Mouse (Mus musculus) brain, embryonic 18.5 days (tissue): ENCODE data around the gene Mlh3.
A peak's percentile ranks its signal among the peaks of the same experiment; 100 is the strongest.

ENCODE experiments used
- DNase-seq: peaks from one replicate; pipeline ENCODE4 v3.0.0-alpha.2; 2012; ENCODE audit warnings: low read depth, low spot score

Mlh3 gene

DNA sequence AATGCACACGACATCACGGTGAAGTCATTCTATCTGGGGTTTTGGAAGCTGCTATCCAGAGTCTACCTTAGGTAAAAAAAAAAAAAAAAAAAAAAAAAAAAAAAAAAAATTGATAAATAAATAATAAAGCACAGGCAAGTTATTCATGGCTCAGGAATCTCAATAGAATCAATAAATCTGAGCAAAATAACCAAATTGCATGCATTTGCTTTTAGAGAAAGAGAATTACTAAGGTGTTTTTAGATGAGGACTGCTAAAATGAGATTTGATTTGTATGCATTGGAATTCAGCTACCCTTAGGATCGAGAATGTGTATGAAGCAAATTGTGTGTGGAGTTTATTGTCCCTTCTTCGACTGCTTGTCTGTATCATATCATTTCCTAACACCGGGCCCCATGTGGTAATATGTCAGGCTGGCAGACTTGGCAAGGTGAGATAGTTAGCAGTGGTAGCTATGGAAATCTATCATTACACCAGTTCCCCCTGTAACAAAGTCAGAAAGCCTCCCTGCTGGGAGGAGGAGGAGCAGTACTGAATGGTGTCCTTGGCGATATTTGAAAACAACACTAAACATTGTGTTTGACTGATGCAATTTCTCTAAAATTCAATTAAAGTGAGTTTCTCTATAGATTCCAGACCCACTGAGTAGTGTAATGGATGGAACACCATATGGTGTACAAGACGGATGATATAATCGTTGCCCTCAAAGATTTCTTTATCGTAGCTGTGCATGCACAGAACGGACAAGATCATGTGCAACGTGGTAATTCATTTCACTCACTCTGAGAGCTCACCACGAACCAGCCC is 10.6 kb upstream of the Mlh3 start:
- no peak for DNase-seq

GRCm38 (mm10) chr12:85280105-85280844 is 9.9 kb upstream of the Mlh3 start:
- peak; percentile 89 for DNase-seq

- DNase-seq = no peak
These were observed 9.1 kb upstream of the Mlh3 start for GRCm38 (mm10) chr12:85279396-85280080.

- no peak for DNase-seq
These were observed 8.5 kb upstream of the Mlh3 start for GRCm38 (mm10) chr12:85278919-85279318.

GRCm38 (mm10) chr12:85276273-85276672 is 5.9 kb upstream of the Mlh3 start:
- no peak for DNase-seq

DNA sequence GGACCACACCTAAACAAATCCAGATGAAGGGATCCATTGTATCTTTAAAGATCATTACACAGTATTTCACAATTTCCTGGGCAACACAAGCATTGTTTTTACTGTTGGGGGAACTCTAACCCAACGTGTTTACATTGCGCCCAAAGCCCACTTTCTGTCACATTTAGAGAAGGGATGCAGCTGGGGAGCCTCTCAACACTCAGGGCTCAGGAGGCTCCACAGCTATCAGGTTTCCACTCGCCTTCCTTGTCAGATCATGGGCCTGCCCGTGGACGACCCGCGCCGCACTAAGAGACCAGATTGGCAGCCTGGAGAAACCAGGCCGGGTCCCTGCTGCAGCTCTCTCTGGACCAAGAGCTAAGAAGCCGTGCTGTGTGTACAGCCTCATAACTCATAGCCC is 3.1 kb upstream of the Mlh3 start:
- no peak for DNase-seq

- DNase-seq = no peak
These were observed 1.4 kb upstream of the Mlh3 start for GRCm38 (mm10) chr12:85271843-85272206.

GRCm38 (mm10) chr12:85271132-85271842 is 888 bp upstream of the Mlh3 start:
- no peak for DNase-seq

- no peak for DNase-seq
These were observed 578 bp downstream of the Mlh3 start for GRCm38 (mm10) chr12:85269821-85270220.

DNA sequence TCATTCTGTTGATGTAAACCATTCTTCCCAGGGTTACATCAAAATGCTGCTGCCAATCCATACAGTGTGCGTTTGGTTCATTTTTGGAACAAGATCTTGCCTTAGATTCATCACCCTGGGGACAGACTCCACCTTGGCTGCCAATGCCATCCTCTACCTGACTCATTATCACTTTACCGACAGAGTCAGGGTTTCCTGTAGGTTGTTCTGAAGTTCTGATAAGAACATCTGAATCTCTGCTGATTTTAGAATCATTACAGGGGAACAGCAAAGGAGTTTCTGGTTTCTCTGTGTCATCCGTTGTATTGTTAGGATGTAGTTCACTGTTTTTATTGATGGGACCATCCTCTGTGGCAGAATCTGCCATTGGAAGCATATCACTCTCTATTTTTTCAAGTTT is 4.2 kb downstream of the Mlh3 start:
- DNase-seq = no peak

DNA sequence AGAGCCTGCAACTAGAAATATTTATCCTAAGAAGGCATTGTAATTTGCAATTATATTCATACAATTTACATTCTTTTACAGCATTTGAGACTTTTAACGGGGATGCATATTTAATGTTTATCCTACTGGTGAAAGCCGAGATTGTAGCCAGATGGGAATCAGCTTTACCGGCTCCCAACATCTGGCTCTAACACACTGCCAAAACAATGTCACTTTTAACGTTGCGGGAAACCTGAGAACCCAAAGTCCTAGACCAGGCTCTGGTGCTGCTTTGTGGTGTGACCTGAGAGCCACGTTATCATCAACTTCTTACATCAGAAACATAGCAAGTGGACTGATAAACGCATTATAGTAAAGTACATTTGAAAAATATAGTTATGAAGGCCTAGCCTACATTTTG is 5.5 kb downstream of the Mlh3 start:
- no peak for DNase-seq

GRCm38 (mm10) chr12:85264531-85264930 is 5.9 kb downstream of the Mlh3 start:
- DNase-seq = no peak

GRCm38 (mm10) chr12:85263190-85263589 is 7.2 kb downstream of the Mlh3 start:
- no peak for DNase-seq

- no peak for DNase-seq
These were observed 7.9 kb downstream of the Mlh3 start for GRCm38 (mm10) chr12:85262489-85262888.

- no peak for DNase-seq
These were observed 13.3 kb downstream of the Mlh3 start for GRCm38 (mm10) chr12:85257008-85257639.

GRCm38 (mm10) chr12:85256074-85256751 is 14.2 kb downstream of the Mlh3 start:
- DNase-seq = no peak

GRCm38 (mm10) chr12:85252083-85252482 is 18.3 kb downstream of the Mlh3 start:
- DNase-seq = no peak

DNA sequence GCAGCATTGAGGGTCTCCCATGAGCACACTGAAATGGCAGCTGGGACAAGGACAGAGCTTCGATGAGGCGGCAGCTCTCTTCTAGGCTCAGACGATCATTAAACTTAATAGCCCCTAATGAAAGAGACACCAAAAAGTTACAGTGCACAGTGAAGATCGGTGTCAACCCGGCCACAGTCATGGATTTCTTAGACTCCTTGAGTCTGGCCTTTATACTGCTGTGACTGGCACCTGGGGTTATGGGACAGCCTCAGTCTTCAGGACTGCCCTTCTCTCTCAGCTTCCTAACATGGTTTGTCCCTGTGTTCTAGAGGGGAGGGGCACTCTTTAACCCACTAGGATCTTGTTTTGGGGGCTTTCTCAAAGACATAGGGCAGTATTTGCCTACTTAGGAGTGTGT is 32.8 kb downstream of the Mlh3 start:
- no peak for DNase-seq

DNA sequence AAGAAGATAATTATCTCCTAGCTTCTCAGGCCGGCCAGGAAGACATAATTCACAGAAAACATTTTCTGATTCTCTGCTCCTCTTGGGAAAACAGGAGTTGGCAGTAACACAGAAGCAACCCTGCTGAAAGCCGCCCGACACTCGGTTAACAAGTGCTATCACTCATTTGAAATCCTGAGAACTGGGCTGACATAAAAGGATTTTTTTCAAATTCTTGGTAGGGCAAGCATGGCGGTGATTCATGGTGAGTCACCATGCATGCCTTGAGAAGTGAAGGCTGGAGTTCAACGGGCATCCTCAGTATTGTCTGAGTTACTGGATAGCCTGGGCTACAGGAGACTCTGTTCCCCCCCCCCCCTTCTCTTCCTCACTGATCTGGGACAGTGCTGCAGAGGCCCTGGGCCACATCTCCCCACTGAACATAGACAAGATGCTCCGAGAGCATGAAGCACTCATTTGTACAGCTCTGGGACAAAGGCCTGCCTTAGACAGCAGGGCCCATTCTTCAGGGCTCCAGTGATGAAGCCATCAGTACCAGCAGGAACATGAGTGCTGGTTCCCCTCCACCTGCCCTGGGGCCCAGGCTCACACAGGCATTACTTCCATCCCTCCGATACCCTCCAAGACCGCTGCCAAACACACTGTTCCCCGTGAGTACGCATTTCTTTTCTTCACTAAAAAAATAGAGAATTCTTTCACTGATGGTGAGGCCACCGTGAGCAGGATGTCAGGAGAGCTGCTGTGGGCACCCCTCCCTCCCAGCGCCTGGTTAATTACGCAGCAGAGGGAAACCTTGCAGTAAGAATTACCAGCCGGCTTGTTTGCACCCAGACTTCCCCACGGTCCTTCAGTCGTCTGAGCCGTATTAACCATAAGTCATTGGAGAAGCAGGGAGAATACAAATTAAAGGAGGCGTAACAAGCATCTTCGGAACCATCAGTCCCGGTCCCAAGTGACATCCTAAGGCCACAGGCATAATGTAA is 36.7 kb downstream of the Mlh3 start:
- no peak for DNase-seq
